Mouse (Mus musculus): Measurements from ENCODE around the gene 4930467E23Rik. TPM values are rescaled to one million over a fixed set of nuclear protein-coding genes. Genes with fewer than 3 reads are reported as not detected.
"Not testable (repeated sequence)": the region's sequence is repeated elsewhere in the genome, so short reads cannot be mapped to it uniquely, and the experiment has no call there.

4930467E23Rik gene
- total RNA-seq, 4 experiments from 2014 or later: 0.73 to 2.0 (median 0.89) TPM

- DNase-seq (ENCODE audit: low spot score in 2 of 2): not testable (repeated sequence)
Measured at GRCm38 (mm10) chr8:19780658-19781057, 51.3 kb downstream of the 4930467E23Rik start.

DNA sequence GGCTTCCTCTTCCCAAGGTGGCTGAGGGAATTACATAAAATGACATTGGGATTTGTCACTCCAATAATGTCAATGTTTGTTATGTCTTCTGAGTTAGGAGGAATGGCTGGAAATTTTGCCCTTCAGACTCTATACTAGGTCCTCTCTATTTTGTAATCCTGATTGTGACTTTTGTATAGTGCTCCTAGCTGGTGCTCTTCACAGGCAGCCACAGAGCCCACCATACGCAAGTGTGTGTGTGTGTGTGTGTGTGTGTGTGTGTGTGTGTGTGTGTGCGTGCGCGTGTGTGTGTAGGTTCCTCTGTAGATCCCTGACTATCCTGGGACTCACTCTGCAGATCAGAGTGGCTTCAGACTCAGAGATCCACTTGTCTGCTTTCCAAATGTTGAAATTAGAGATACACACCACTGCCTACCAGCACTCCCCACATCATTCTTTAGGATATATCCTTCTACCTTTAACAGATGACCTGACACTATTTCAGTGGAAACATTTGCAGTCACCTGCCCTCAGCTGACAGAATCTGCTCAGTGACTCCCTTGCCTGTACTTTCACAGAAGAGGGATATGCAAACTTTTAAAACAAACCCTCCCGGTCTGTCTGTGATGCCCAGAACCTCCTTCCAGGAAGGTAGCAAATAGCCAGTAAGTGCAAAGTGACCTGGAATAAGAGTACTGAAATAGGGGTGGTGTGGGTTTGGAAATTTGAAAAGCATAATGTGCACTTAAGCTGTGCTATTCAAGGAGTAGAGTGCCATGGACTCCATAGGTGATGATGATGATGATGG is 52.1 kb downstream of the 4930467E23Rik start:
- not testable (repeated sequence) for DNase-seq (ENCODE audit: low spot score in 2 of 2)

GRCm38 (mm10) chr8:19782736-19783135 is 53.4 kb downstream of the 4930467E23Rik start:
- DNase-seq (ENCODE audit: low spot score in 2 of 2): not testable (repeated sequence)

DNA sequence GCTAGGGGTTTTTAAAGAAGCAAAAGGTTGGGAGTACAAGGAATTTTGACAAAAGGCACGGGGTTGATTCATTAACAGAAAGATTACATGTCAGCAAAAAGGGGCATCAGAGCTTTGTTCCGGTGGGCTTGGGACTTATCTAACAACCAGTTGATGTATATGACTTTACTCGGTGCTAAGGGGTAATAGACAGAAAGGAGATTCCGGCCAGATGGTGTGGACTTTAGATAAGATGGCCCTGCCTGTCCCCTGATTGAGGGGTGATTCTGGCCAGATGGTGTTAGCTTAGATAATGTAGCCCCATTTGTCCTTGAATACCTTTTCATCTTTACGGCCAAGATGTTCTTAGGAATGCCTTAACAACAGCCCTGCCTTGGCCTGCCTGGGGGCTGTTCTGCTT is 54.5 kb downstream of the 4930467E23Rik start:
- not testable (repeated sequence) for DNase-seq (ENCODE audit: low spot score in 2 of 2)

GRCm38 (mm10) chr8:19784554-19785364 is 55.4 kb downstream of the 4930467E23Rik start:
- peak; percentile 99 to 100 for DNase-seq (ENCODE audit: low spot score in 2 of 2)

- not testable (repeated sequence) for DNase-seq (ENCODE audit: low spot score in 2 of 2)
Measured at GRCm38 (mm10) chr8:19792696-19793095, 63.3 kb downstream of the 4930467E23Rik start.

Other genes with a start within 250 kb of the 4930467E23Rik start
- gene Defb7, start 234.5 kb upstream of the 4930467E23Rik start, total RNA-seq (2022): not detected
- under 1 TPM in 3 of 4 experiments, not detected in 1; 0.30 to 0.46 (median 0.44) TPM for gene Gm31371, start 173.8 kb downstream of the 4930467E23Rik start, total RNA-seq (2022)

Measured in left cerebral cortex, adult 8-10 months (tissue).